Mouse (Mus musculus) lung, postnatal 0 days (tissue): ENCODE data around the gene Aktip.

Experiments
- CTCF ChIP-seq: IDR thresholded peaks from 2 replicates; pipeline ENCODE4 v1.5.1; 2016; ENCODE audit warnings: antibody characterized with exemption, mild to moderate bottlenecking
- EP300 ChIP-seq: IDR thresholded peaks from 2 replicates; pipeline ENCODE4 v1.6.1; 2016; ENCODE audit warnings: antibody characterized with exemption, mild to moderate bottlenecking, control low read depth

DNA sequence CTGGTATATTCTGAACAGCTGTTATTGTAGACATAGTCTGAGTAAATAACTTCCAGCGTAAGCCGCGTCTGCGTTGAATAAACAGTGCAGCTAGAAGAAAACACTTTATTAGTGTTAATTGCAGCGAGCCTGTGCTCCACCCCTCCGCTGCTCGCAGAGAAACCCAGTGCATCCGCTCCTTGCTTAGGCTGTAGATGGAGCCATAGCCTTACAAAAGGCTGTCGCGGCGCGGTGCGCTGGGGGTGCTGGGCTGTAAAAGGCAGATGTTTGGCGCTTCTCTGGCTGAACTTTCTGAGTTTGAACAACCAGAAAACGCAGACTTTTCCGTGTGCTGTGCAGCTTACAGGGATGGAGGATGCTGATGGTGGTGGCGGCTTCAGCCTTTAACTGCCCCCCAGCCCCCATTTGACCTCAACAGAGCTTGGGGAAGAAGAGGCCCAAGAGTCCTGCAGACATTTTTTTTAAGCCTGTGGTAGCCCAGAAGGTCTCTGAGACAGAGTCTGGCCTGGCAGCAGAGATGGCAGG is 8.9 kb downstream of the Aktip start:
- TF ChIP-seq CTCF: peak; percentile 92
- TF ChIP-seq EP300: no peak
